Mouse (Mus musculus): ENCODE measurements around the gene Rptor. TPM values are rescaled to one million over a fixed set of nuclear protein-coding genes. Genes with fewer than 3 reads are reported as not detected.
A peak's percentile ranks its signal among the peaks of the same experiment; 100 is the strongest.

Gene Rptor
- polyA plus RNA-seq, 1 experiment from 2014 or later: 14.6 TPM

DNA sequence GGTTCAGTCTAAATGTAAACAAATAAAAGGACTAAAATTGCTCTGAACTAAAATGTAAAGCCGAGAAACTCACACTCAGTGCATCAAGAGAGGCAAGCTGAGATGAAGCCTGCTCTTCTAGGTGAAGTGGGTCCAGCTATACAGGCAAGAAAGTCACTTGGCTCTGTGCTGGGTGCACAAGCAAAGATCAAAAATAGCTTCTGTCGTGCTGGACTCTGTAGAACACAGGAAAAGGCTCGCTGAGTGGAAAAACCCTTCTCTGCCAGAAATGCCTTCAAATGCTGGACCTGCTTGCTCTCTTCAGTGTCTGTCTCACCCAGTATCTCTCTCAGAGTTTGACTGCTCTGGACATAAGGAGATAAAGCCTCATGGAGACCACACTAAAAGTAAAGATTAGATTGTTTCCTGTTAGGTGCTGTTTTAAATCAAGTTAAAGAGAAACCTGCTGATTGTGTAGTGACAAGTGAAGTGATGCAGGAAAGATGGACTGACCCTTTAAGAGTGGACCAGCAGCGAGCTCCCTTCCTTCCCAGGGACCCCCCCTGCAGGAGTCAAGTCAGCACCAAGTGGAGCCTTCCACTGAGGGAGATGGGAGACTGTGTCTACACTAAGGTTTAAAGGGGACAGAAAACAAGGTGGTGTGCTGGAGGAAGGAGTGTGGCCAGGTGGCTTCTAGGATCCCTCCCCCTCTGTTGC, 130.4 kb downstream of the Rptor start:
- no peak overlapping the region for H3K4me3 ChIP-seq (ENCODE audit: low read depth, low read length)
- TF ChIP-seq CTCF (IDR thresholded peaks at IDR 0.05; ENCODE audit: low read depth): no peak
- no peaks in the 10 kb centered on the region for H3K36me3 ChIP-seq (ENCODE audit: insufficient read depth)
- H3K4me1 ChIP-seq (ENCODE audit: insufficient read depth): peaks cover 7% of the 10 kb centered on the region; the same call in 1 of the 2 replicates
- ATAC-seq (ENCODE audit: insufficient read depth): no peak
- H3K27me3 ChIP-seq (ENCODE audit: insufficient read depth, low read length): no peaks in the 10 kb centered on the region
- no peak overlapping the region for H3K9ac ChIP-seq
- no peak overlapping the region for H3K27ac ChIP-seq (ENCODE audit: low read depth)
- H3K9me3 ChIP-seq (ENCODE audit: low read depth, low read length): no peaks in the 10 kb centered on the region
- peak; percentile 28 for DNase-seq
- H3K4me2 ChIP-seq: no peak overlapping the region
- 30% methylated on average over 4 of the region's 4 CpGs for WGBS

GRCm38 (mm10) chr11:119733657-119733990, 130.9 kb downstream of the Rptor start:
- H3K4me1 ChIP-seq (ENCODE audit: insufficient read depth): peaks cover 7% of the 10 kb centered on the region; the same call in 1 of the 2 replicates
- no peaks in the 10 kb centered on the region for H3K9me3 ChIP-seq (ENCODE audit: low read depth, low read length)
- H3K4me3 ChIP-seq (ENCODE audit: low read depth, low read length): no peak overlapping the region
- 86% methylated on average over 7 of the region's 7 CpGs for WGBS
- H3K9ac ChIP-seq: no peak overlapping the region
- TF ChIP-seq CTCF (IDR thresholded peaks at IDR 0.05; ENCODE audit: low read depth): no peak
- no peaks in the 10 kb centered on the region for H3K27me3 ChIP-seq (ENCODE audit: insufficient read depth, low read length)
- H3K36me3 ChIP-seq (ENCODE audit: insufficient read depth): no peaks in the 10 kb centered on the region
- DNase-seq (no peak), ATAC-seq (ENCODE audit: insufficient read depth) (no peak)
- no peak overlapping the region for H3K27ac ChIP-seq (ENCODE audit: low read depth)
- no peak overlapping the region for H3K4me2 ChIP-seq

- Histone ChIP-seq H3K4me2 (no peak overlapping the region), H3K9ac (no peak overlapping the region), H3K9me3 (ENCODE audit: low read depth, low read length) (no peaks in the 10 kb centered on the region), H3K4me3 (ENCODE audit: low read depth, low read length) (no peak overlapping the region), H3K4me1 (ENCODE audit: insufficient read depth) (peaks cover 7% of the 10 kb centered on the region; the same call in 1 of the 2 replicates), H3K36me3 (ENCODE audit: insufficient read depth) (no peaks in the 10 kb centered on the region), H3K27ac (ENCODE audit: low read depth) (no peak overlapping the region), H3K27me3 (ENCODE audit: insufficient read depth, low read length) (no peaks in the 10 kb centered on the region)
- DNase-seq (no peak), ATAC-seq (ENCODE audit: insufficient read depth) (no peak)
- whole genome bisulfite sequencing: 66% methylated on average over 2 of the region's 2 CpGs
- TF ChIP-seq CTCF (IDR thresholded peaks at IDR 0.05; ENCODE audit: low read depth): no peak
Observed at GRCm38 (mm10) chr11:119735152-119735551, 132.4 kb downstream of the Rptor start.

- Histone ChIP-seq H3K4me2 (no peak overlapping the region), H3K36me3 (ENCODE audit: insufficient read depth) (no peaks in the 10 kb centered on the region), H3K4me1 (ENCODE audit: insufficient read depth) (no peaks in the 10 kb centered on the region), H3K9ac (no peak overlapping the region), H3K4me3 (ENCODE audit: low read depth, low read length) (no peak overlapping the region), H3K27ac (ENCODE audit: low read depth) (no peak overlapping the region), H3K9me3 (ENCODE audit: low read depth, low read length) (no peaks in the 10 kb centered on the region), H3K27me3 (ENCODE audit: insufficient read depth, low read length) (no peaks in the 10 kb centered on the region)
- DNase-seq (no peak), ATAC-seq (ENCODE audit: insufficient read depth) (no peak)
- 72% methylated on average over 7 of the region's 7 CpGs for WGBS
- no peak for TF ChIP-seq CTCF (IDR thresholded peaks at IDR 0.05; ENCODE audit: low read depth)
Observed at GRCm38 (mm10) chr11:119738990-119739846, 136.5 kb downstream of the Rptor start.

- TF ChIP-seq CTCF (IDR thresholded peaks at IDR 0.05; ENCODE audit: low read depth): no peak
- Histone ChIP-seq H3K36me3 (ENCODE audit: insufficient read depth) (no peaks in the 10 kb centered on the region), H3K27ac (ENCODE audit: low read depth) (no peak overlapping the region), H3K9me3 (ENCODE audit: low read depth, low read length) (no peaks in the 10 kb centered on the region), H3K27me3 (ENCODE audit: insufficient read depth, low read length) (no peaks in the 10 kb centered on the region), H3K4me1 (ENCODE audit: insufficient read depth) (no peaks in the 10 kb centered on the region), H3K4me3 (ENCODE audit: low read depth, low read length) (no peak overlapping the region), H3K4me2 (no peak overlapping the region), H3K9ac (no peak overlapping the region)
- ATAC-seq (ENCODE audit: insufficient read depth): no peak
- 72% methylated on average over 1 of the region's 1 CpGs for WGBS
- no peak for DNase-seq
Observed at GRCm38 (mm10) chr11:119741401-119741800, 138.7 kb downstream of the Rptor start.

DNA sequence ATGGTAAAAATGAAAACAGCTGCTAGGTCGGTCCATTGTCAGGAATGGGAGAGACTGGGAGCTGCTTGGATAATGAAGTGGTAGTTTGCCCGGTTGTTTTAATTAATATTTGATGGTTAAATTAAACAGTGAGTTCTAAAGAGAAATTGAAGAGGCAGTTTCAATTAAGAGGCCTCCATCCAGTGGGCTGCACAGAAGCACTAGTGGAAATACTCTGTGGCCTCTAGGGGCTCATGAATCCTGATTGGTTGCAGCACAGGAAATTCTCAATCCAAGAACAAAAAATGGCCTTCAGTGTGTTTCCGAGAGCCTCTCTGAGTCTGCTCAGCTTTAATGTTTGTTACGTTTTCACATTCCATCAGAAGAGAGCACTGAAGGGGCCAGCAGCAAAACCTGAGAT, 141.7 kb downstream of the Rptor start:
- WGBS: 67% methylated on average over 4 of the region's 4 CpGs
- Histone ChIP-seq H3K4me1 (ENCODE audit: insufficient read depth) (no peaks in the 10 kb centered on the region), H3K27me3 (ENCODE audit: insufficient read depth, low read length) (no peaks in the 10 kb centered on the region), H3K4me2 (no peak overlapping the region), H3K36me3 (ENCODE audit: insufficient read depth) (no peaks in the 10 kb centered on the region), H3K9ac (no peak overlapping the region), H3K27ac (ENCODE audit: low read depth) (no peak overlapping the region), H3K9me3 (ENCODE audit: low read depth, low read length) (no peaks in the 10 kb centered on the region), H3K4me3 (ENCODE audit: low read depth, low read length) (no peak overlapping the region)
- no peak for TF ChIP-seq CTCF (IDR thresholded peaks at IDR 0.05; ENCODE audit: low read depth)
- no peak for DNase-seq
- no peak for ATAC-seq (ENCODE audit: insufficient read depth)

GRCm38 (mm10) chr11:119745333-119745732, 142.6 kb downstream of the Rptor start:
- no peak for TF ChIP-seq CTCF (IDR thresholded peaks at IDR 0.05; ENCODE audit: low read depth)
- no peaks in the 10 kb centered on the region for H3K36me3 ChIP-seq (ENCODE audit: insufficient read depth)

More at GRCm38 (mm10) chr11:119745333-119745732, 142.6 kb downstream of the Rptor start:
- WGBS: 92% methylated on average over 7 of the region's 7 CpGs
- Histone ChIP-seq H3K4me2 (no peak overlapping the region), H3K9me3 (ENCODE audit: low read depth, low read length) (no peaks in the 10 kb centered on the region), H3K4me1 (ENCODE audit: insufficient read depth) (no peaks in the 10 kb centered on the region), H3K27me3 (ENCODE audit: insufficient read depth, low read length) (no peaks in the 10 kb centered on the region), H3K27ac (ENCODE audit: low read depth) (no peak overlapping the region), H3K9ac (no peak overlapping the region), H3K4me3 (ENCODE audit: low read depth, low read length) (no peak overlapping the region)
- ATAC-seq (ENCODE audit: insufficient read depth): no peak
- no peak for DNase-seq
